Mouse (Mus musculus): Measurements from ENCODE around the gene 4921504E06Rik. TPM values are rescaled to one million over a fixed set of nuclear protein-coding genes. Genes with fewer than 3 reads are reported as not detected.

Gene 4921504E06Rik
- total RNA-seq, 2 experiments from 2014 or later = not detected

DNA sequence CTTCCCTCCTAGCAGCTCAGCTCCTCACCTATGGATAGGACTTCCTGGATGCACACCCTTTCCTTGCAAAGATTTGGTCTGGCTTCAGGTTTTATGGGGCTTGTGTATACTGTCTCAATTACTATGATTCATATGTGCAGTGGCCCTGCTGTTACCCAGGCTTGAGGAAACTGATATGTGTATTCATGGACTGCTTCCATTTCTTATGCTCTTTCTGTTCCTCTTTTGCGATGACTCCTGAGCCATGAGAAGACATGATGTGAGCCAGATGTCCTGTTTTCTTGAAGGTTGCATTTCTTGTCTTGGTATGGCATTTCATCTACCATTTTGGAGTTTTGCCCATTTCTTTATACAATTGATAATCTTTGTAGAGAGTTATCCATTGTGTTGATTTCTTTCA, 48.0 kb downstream of the 4921504E06Rik start:
- no peak for DNase-seq

DNA sequence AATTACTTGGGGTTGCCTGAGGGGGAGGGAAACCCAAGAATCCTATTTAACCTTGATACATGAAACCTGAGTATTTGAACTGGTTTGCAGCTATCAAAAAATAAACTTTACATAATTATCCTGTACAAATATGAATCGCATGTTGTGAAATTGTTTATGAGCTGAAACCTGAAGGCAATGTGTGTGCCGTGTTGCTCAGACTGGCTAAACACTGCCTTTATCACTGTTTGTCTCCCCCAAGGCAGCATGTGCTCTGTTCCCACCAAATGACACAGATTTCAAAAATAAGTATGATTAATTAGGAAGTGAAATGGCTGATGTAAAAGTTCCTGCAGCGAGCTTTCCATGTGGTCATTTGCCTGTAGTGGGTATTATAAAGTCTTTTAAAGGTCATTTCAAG, 63.5 kb downstream of the 4921504E06Rik start:
- no peak for DNase-seq

DNA sequence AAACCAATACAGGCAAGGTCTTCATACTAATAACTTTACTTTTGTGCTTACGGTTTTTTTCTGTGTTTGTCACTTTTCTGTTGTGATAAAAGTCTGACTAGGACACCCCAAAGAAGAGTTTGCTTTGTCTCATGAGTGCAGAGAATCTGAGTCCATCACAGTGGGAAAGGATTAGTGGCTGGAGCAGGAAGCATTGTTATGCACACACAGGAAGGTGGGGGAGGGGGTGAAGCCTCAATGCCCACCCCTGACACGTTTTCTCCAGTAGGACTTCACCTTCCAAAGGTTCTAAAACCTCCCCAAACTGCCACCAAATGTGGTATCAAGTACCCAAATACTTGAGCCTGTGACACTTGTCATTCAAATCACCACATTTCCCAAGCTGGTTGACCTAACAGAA, 91.8 kb downstream of the 4921504E06Rik start:
- DNase-seq = no peak

DNA sequence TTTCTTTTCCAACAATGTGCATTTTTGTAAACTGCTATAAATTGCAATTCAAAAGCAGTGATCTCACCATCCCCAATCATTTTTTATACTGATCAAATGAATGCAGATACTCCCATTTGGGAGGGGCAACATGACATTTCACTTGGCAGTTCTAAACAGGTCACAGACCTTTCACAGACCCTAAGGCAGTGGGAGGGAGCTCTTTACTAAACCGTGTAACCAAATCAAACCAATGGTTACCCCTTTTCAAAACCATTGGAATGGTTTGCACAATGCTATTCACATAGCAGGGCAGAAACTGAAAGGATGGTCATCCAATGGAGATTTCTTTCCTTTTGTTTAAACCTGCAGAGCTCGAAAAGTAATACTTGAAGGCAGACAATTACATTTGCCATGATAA, 94.9 kb downstream of the 4921504E06Rik start:
- no peak for DNase-seq

DNA sequence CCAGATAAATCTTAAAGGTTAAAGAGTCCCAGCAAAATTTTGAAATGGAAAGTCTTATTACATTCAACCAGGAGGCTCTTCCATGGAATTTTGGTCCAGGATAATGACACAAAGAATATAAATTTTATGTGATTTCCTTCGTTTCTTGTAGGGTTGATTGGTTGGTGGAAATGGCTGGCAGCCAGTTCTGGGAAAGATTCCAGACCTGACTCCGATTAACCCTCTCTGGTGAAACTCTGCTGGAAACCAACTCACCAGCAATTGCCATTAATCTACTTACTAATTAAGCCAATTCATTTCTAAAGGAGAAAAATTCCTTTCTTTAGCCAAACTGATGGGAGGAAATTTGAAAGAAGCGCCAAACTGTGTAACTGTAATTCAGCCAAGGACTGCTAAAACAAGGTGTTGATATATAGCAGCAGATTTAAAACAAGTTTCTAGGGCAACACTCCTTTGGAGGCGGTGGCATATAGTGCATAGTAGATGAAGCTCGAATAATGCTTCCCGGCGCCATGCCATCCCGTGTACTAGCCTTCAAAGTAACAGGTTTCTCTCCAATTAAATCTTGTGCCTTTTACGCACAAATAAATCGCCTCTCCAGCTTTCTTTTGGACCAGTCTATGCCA, 97.7 kb downstream of the 4921504E06Rik start:
- no peak for DNase-seq

DNA sequence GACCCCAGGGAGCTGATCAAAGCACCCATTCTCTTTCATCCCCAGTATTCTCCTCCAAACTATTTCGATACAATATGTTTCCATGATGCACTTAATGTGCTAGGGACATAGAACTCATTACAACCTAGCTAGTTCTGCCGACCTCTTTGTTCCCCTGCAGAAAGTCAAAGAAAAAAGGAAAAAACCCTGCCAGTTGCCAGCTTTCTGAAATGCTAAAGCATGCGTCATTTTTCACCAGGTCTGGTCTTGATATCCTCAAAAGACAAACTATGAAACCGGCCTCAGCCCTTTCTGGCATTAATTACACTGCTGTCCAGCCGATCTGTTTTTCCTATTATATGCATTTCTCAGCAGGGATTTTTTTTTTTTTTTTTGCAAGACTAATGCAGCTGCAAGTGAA, 98.5 kb downstream of the 4921504E06Rik start:
- no peak for DNase-seq

DNA sequence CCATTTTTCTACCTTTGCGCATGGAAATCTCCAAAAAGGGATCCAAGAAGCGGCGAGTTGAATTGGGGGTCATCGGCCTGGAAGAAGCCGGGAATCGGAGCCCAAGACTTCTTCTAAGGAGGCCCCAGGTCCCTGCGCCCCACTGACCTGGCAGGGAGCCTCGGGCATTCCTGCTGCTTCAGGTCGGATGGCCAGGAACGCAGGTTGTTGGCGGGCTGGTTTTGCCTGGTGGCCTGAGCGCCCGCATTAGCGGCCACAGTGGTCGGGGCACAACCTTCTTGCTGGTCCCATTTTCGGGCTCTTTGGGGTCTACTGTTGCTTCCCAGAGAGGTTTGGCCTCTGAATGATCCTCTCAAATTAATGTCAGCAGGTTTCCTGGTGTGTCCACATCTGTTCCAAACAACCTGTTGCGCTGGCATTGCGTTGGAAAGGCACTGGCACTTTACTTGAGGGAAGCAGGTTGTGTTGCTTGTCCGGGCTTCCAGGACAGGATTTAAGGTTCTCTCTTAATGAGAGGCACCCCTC, 101.1 kb downstream of the 4921504E06Rik start:
- DNase-seq = no peak

DNA sequence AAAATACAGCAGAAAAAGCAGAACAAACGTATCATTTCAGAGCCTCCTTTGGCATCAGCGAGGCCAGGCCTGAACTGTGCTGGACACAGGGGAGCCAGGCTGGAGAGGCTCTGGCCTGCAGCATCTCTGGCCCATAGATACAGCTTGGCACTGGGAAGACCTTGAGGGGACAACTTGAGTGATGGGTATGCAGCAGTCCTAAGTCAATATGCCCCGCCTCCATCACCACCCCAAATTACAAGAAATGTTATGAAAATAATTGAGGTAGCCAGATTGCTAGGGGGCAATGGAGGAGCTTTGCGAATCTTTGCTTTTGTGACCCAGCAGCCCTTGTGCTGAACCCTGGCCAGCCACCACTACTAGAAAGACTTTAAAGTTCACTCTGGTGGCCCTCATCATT, 104.4 kb downstream of the 4921504E06Rik start:
- DNase-seq = no peak

DNA sequence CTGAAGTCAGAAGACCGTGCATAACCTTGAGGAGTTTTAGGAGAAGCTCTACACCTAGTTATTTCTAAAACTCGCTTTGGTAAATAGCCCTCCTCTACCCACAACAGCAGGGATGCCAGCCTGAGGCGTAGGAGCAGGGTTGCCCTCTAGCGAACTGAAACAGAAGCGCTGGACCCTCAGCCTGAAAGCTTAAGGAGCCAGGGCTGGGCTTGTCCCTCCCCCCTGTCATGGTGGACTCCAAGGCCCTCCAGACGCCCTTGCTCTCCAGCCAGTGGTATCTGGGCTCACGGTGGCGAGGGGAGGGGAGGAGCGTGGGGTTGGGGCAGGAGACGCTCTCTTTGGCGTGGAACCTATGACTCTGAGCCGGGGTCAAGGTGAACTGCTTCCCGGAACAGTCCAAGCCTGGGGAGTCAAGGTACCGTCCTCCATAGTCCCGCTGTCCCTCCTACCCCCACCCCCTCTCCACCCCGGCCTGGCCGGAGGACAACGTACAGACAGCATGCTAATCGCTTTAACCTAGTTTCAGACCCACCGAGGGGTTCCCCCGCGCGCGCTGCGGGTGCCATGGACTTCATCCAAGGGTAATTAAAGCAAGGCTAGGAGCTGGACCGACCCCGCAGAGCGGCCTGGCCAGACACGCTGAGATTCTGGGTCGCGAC, 105.5 kb downstream of the 4921504E06Rik start:
- peak; percentile 13 to 20 for DNase-seq

DNA sequence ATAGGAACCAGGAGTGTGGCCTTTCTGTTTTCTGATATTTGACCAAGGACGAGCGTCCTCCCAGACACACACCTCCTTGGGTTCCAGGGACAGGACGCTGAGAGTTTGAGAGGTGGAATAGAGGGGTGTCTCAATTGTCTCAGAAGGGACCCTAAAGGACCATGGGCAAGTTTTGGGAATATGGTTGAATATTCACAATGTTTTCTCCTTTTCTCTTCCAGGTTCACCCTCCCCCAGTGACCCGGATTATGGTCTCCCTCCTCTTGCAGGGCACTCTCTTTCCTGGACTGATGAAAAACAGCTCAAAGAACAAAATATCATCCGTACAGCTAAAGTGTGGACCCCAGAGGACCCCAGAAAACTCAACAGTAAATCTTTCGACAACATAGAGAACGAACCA, 107.0 kb downstream of the 4921504E06Rik start:
- DNase-seq = no peak

DNA sequence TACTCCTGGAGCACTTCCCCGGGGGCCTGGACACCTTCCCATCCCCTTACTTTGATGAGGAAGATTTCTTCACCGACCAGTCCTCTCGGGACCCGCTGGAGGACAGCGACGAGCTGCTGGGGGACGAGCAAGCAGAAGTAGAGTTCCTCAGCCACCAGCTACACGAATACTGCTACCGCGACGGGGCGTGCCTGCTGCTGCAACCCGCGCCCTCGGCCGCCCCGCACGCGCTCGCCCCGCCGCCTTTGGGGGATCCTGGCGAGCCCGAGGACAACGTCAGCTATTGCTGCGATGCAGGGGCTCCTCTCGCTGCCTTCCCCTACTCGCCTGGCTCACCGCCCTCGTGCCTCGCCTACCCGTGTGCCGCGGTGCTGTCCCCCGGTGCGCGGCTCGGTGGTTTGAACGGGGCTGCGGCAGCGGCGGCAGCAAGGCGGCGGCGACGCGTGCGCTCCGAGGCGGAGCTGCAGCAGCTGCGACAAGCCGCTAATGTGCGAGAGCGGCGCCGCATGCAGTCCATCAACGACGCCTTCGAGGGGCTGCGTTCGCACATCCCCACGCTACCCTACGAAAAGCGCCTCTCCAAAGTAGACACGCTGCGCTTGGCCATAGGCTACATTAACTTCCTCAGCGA, 107.7 kb downstream of the 4921504E06Rik start:
- no peak for DNase-seq

DNA sequence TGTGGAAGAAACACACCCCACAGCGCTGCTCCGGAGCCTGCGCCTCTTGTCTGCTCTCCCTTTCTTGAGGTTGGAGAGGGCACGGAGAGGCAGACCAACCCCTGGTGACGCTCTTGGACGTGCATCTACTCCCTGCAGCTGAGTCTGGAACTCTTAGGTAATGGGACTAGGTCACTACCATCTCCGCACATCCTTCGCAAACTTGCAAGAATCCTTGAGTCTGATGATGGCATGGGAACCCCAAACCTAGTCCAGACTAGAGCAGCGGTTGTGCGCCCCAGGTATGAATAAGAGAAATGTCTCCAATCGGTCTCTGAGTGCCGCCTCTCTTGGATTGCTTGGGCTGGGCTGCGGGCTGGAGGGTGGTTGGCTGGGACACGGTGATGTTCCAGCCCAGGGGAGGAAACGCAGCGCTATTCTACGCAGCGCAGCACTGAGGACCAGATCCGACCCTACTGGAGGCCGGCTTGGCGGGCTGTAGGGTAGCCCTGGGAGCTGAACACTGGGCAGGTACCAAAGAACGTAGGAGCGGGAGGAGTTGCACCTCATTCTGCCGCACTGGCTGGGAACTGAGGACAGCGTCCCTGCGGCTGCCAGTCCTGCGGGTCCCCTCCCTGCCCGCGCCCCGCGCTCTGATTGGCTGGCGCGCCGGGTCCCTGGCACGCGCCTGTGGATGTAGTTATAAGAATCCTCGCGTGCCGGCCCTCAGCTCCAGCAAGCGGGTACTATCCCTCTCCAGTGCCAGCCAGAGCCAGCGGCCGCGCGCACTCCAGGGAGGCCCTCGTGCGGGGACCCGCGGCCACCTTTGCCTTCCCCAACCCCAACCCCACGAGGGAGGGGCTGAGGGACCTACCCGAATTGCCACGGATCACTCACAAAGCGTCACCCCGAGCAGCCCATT, 108.5 kb downstream of the 4921504E06Rik start, which contains the start of gene Ptf1a:
Ptf1a (plus strand) TSS at position 733 of the 901 bp plus-strand sequence.
- no peak for DNase-seq

DNA sequence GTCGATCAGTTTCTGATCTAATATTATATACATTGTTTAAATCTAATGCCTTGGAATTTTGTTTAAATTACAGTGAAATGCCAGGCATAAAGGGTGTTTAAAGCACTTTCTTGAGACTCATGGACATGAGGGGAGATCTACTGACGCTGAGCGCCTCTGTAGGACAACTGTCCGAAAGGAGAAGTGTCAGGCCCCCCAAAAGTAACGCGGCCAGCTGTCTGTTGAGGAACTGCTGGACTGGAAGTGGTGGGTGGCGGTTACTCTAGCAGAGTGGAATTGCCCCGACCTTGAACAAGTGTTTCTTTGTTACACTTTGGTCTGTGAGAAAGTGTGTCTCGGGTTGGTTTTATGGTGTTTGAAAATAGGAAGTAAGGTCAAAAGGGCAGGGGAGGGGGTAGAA, 109.4 kb downstream of the 4921504E06Rik start:
- DNase-seq = no peak

DNA sequence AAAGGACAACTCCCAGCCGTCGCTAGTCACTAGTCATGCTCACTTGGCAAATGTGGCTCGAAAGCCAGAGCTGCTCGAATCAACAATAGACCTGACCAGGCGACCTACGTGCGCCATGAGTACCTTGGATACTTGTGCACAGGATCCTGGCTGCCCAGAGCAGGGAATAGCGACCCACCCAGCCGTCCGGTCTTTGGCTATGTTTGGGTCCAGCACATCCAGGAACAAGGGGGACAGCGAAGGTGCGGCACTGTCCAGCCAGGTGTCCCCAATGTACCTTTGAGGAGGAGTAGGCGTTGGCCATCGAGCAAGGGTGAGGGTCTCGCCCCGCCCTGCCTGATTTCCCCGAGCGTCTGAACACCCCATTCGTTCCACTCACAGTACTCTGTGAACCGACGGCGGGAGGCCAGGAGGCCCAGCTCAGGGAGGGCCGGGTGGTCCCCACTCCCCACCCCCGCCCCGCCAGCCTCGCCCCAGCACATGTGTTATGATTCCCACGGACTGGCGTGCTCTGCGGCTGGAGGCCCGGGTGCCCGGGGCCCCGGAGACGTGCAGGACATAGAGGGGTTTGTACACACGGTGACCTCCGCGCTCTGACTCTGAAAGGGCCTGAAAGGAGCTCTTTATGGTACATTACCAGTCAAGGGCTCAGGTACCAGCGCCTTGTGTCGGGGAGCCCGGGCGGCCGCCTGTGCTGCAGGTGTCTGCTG, 121.9 kb downstream of the 4921504E06Rik start:
- no peak for DNase-seq

DNA sequence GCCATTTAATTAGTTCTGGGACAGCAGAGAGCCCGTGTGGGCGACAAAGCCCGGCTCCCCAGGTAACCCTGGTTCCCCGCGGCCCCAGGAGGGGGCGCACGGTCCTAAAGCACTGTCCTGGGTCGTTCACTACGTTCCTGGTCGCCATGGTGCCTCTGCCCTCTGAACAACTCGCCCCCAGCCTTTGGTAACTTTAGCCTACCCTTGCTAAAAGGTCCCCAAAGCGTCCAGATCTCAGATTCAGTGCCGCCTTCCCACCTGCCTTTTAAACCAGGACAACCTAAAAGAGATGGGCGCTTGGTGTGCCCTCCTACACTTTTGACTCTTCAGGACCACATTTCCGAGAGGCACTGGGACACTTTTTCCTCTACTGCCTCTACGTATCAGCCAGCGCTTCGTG, 122.5 kb downstream of the 4921504E06Rik start:
- DNase-seq = no peak

DNA sequence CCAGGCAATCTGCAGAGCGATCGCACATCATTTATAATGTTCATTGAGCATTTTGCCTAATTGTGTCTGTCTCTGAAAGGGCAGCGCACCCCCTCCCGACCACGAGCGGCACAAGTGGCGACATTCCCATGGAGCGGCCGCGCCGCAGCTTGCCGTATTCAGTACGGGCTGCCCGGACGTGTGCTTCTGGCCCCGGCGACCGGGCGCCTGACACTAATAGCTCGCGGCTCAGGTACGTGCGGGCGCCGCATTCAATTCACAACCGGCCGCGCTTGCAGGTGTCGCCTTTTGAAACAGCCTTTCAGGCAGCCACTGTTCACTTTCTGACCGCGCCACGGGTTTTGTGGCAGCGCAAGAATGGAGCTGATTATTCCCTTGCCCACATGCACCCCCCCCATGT, 123.0 kb downstream of the 4921504E06Rik start:
- no peak for DNase-seq

DNA sequence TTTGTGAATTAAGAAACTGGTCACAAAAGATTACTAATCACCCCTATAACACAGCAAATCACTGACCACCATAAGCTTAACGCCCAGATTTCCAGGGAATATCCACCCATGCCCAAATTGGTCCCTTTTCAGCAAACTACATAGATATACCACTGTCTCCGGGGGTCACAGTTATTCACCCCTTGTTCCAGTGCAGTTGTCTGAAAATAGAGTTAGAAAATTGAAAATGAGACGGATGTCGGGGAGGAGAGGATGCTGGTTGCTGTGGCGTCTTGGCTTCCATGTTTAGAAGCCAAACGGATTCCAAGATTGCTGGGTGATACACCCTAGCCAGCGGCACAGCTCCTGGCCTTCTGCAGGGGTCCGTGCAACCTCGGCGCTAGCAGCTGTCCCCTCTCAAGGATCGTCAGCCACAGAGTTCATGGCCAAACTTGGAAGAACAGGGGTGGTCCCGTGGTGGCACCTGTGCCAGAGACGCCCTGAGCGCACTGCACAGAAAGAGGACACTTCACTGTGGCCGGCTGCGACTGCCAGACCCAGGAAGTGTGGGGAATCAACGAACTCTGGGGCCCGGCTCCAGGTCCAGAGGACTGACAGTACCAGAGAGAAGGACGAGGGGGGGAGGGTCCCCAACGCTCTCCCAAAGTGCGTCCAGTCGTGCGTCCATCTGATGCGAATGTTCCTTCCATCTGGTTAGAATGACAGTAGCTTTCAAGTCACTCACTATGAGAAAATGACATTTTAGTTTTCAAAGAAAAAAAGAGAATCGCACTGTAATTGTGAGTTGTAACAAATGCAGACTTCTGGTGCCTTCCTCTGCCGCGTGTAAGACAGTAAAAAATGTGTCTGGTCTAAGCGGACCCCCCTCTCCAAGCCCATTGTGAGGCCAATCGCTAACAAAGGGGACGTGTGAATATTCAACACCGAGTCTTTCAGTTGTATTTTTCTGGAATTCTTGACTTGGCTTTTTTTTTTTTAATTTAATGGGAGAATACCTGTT, 123.7 kb downstream of the 4921504E06Rik start:
- DNase-seq = no peak

DNA sequence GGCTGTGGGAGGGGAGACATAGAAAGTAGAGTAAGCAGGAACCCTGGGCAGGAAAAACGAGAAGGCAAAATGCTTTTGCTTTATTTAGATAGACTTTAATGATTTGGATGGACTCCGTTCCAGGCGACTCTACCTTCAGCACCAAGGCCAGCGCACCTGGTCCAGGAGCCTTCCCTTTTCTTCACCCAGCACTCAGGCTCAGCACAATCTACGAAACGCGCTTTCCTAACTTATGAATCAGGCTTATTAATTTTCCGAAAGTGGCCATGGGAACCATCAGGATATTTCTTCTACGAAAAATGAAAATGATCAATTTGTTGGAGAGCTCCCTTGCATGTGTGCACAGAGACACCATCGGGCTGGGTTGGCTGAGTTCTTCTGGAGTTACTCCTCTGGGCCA, 124.7 kb downstream of the 4921504E06Rik start:
- DNase-seq = peak; percentile 57 to 77

DNA sequence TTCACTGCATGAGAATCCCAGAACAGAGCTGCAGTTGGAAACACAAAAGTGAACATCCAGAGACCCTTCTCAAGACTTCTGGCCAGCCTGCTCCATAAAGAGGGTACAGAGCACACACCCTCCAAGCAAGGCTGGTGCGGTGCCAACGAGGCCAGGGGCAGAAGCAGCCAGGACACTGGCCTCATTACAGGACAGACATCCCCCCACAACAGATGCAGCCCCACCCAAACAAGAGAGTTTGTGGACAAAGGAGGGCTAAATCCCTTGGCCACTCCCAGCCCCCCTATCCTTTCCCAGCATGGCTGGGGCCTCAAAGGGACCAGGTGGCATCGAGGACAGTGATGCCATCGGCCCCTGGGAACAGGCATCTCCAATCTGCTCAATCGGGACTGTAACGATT, 130.6 kb downstream of the 4921504E06Rik start:
- DNase-seq = no peak

DNA sequence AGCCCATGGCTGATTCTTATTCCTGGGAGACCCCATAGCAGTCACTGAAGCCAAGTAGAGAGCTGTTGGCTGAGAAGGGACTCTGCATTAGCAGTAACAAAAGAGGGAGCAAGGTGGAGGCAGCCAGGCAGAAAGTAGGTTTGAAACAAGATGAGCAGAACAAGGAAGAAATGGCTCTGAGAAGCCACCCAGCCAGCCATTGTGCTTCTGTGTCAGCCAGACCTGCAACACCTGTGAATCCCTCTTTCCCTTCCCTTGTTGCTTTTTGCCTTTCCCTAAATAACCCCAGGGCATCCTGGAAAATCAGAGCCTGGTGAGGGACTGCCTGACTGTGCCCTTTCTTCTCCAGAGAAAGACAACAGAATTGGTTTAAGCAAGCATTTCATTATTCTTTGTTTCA, 131.5 kb downstream of the 4921504E06Rik start:
- no peak for DNase-seq

Data from adrenal gland, postnatal 36 days (tissue).